Mouse (Mus musculus): ENCODE data around the gene Rundc3a.
"Not testable (repeated sequence)": the region's sequence is repeated elsewhere in the genome, so short reads cannot be mapped to it uniquely, and the experiment has no call there.

Rundc3a gene

DNA sequence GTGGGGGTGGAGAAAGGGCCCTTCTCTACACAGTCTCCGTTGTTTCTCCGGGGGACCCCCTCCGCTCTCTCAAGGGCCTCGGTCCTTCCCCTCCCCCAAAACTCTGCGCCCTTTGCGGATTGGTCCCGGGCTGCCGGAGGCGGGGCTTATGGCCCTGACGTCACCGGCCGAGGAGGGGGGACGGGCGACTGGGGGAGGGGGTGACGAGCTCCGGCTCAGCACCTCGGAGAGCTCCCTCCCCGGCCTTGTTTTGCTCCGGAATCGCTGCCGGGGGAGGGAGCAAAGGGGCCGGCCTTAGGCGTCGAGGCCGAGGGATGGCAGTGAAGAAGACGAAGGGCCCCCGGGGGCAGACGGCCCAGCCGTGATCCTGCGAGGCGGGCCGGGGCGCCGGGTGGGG, at the start of gene Rundc3a:
Rundc3a (plus strand) TSS at position 166 of the 397 bp plus-strand sequence.
- peak; percentile 94 for DNase-seq (ENCODE audit: extremely low spot score, low spot score)

DNA sequence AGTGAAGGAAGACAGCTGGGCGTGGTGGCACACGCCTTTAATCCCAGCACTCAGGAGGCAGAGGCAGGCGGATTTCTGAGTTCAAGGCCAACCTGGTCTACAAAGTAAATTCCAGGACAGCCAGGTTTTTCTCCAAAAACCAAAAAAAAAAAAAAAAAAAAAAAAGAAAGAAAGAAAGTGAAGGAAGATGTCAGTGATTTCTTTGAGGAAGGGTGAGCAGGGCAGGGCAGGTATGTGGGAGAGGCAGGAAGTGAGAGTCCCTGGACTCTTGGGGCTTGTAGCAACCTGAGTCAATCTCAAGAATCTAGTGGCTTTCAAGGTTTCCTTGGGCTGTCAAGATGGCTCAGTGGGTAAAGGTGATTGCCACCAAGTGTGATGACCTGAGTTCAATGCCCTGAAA, 48.7 kb upstream of the Rundc3a start:
- DNase-seq (ENCODE audit: extremely low spot score, low spot score) = no peak

DNA sequence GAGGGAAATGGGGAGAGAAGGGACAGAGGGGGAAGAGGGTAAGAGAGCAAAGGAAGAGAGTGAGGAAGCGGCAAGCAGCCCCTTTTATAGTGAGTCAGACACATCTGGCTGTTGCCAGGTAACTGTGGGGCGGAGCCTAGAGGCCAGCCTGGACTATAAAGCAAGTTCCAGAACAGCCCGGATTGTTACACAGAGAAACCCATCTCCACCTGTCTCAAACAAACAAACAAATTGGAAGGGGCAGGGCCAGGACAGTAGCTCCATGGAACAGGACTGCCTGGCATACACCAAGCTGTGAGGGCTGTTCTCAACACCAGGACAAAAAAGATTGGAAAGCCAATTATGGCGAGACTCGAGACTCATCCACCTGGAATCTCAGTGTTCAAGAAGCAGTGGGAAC, 46.3 kb upstream of the Rundc3a start:
- DNase-seq (ENCODE audit: extremely low spot score, low spot score) = no peak

DNA sequence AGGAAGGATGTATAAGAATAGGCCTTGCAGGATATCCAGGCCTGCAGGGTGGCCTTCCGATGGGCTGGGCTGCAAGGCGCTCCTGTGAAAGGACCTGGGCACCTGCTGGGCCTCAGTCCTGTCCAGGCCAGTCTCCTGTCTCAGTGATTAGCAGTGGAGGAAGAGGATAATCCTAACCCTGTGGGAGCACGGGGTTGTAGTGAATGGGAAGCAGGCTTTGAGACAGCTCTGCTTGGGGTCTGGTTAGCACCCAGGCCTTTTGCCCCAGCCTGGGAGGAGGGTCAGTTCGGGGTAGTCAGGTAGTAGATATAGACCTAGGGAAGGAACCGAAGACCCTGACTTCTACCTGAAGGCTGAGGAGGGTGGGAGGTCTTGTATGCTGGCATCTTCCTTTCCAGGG, 45.5 kb upstream of the Rundc3a start:
- no peak for DNase-seq (ENCODE audit: extremely low spot score, low spot score)

DNA sequence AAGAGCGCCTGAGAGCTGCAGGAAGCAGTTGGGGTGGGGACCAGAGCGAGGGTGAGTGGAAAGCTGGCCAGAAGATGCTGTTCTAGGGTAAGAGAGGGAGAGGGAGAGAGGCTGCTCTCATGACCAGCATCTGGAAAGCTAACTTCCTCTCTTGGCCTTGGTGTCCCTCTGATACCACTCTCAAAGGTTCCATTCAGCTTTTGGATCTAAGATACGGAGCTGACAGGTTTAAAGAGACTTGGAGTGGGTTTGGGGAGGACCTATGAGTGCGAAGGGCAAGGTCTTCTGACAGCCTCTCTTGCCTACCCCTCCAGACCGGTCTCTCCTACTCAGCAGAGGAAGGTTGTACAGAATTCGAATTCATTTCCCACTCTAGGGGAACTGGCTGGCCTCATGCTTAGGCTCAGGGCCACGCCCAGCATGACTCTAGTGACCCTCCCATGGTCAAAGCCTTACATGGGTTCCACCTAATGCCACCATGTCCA, 45.1 kb upstream of the Rundc3a start:
- no peak for DNase-seq (ENCODE audit: extremely low spot score, low spot score)

DNA sequence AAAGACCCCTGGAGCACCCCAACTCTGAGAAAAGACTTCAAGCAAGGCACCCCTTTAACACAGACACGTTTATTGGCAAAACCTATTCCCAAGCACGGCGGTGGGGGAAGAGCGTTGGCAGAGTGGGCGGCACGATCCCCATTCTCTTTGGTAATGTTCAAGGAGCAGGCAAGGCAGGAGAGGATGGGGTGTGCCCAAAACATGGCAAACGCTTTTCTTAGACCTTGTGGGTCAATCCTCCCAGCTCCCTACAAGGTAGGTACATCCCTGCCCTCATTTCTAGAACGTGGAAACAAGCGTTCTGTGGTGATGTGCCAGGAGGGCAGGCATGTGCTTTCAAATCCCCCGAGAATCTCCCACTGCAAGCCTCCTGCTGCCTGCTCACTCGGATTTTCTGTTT, 44.4 kb upstream of the Rundc3a start:
- no peak for DNase-seq (ENCODE audit: extremely low spot score, low spot score)

DNA sequence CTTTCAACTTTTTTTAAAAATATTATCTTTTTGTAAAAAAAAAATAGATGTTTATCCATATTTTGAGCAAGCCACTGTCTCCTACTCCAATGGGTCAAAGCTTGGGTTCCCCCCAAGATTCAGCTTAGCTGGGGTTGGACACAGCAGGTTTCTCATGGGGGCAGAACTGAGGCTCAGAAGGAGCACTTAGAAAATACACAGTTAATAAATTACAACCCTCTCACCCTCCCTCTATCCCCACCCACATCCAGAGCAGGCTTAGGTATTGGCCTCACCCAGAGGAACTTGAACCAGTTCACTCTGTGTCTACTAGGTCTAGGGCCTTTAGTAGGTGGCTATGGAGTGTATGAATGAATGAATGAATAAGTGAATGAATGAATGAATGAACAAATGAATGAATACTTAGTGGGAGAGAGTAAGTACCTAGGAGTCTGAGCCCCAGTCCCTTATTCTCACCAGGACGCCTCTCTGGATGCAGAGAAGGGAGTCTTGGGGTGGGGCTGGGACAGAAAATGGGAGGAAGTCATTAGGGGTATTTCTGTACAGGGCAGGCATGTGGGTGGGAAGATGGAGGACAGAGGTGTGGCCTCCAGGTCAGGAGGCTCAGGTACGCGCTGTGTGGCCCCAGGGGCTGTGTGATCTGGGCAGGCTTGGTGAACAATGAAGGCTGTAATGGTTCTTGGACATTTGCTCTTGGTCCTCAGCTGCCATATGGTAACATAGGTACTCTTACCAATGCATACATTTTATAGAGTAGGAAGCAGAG, 43.8 kb upstream of the Rundc3a start:
- DNase-seq (ENCODE audit: extremely low spot score, low spot score) = no peak

DNA sequence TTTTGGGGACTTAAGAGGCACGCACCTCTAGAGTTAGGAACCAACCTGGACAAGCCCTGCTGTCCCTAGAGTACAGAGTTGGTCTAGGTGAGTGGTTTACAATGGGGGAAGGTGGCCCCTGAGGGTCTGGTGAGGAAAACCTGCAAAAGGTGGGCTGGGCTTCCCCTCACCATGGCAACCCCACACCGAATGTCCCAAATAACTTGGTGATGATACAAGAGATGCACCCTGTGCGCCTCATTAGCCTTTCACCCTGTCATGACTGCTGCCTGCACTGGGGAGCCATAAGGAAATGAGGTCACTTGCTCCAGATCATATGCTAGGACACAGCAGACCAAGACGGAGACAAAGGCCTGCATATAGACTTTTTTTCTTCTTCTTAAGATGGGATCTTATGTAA, 42.8 kb upstream of the Rundc3a start:
- DNase-seq (ENCODE audit: extremely low spot score, low spot score) = no peak

DNA sequence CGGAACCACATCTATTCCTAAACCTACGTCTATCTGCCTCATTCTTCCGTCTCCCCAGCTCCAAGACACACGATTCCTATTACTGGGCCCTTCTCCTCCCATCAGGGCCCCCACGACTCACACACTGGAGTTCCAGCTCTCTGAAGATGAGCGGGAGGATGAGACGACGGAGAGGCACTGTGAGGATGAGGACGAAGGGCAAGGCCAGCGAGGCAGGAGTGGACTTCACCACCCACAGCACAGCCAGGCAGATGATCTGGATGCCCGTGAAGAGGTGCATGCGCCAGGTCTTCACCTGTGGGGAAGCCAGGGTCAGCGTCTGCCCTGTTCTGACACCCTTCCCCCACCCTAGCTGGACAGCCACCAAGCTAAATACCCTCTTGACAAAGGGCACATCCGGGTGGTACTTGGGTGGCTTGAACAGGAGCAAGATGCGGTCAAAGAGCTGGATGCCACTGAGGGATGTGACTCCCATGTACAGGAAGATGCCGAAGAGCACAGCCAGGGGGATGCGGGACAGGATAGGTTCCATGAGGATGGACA, 42.2 kb upstream of the Rundc3a start:
- DNase-seq (ENCODE audit: extremely low spot score, low spot score) = no peak

DNA sequence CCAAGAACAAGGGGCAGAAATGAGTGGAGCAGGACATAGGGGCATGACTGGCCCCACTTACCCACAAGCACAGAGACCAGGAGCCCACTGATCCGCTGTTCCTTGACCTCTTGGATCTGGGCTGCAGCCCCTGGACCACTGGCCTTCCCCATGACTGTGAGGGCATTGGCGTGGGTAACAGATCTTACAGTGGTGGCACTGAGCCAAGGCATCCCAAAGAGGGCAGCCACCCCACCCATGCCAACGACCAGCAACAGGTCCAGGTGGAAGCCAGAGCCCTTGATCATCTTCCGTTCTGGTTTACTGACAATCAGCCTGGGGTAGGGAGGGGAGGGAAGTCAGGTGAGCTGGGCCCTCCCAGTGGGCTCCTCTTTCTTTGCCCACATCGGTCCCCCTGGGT, 40.8 kb upstream of the Rundc3a start:
- no peak for DNase-seq (ENCODE audit: extremely low spot score, low spot score)

DNA sequence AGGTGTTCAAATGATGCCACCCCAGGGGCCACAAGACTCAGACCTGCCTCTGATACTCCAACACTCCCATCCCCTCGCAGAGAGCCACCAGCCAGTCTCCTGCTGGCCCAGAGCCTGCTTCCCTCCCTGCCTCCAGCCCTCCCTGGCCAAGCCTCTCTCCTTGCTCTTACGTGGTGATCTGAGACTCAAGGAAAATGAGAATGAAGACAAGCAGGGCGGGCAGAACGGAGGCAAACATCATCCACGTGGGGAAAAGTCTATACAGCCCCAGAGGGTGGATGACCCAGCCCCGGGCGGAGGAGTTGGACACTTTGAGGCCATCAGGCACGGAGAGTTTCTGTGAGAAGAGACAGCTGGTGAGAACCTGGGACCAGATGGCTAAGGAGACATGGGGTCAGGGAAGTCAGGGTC, 40.2 kb upstream of the Rundc3a start:
- DNase-seq (ENCODE audit: extremely low spot score, low spot score) = no peak

DNA sequence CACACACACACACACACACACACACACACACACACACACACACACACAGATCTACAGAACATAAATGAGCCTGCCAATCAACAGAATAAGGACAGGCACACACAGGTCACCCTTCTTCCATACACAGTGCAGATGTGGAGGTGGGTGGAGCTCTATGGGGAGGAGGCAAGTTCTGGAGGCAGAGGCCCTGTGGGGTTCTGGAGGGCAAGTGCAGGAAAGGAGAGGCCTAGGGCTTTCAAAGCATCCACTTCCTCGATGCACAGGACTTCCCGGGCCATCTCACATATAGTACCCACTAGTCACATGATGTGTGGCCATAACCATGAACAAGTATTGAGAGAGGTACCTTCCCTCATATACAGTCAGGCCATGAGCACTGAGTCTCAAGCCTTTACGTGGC, 37.7 kb upstream of the Rundc3a start:
- no peak for DNase-seq (ENCODE audit: extremely low spot score, low spot score)

DNA sequence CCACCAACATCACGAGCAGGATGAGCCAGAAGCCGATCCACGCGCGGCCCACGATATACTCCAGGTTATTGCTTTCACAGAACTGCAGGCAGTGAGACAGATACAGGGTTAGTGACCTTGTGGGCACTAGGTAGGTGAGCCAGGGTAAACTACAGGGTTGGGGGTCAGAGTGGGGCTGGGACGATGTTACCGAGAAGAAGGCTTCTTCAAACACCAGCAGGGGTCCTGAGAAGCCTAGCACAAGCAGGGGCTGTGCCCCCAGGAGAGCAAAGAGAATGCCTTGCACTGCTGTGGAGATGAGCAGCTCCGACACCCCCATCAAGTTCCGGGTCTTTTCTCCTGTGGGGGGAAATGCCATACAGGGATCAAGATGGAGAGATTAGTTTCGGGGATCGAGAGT, 37.0 kb upstream of the Rundc3a start:
- no peak for DNase-seq (ENCODE audit: extremely low spot score, low spot score)

DNA sequence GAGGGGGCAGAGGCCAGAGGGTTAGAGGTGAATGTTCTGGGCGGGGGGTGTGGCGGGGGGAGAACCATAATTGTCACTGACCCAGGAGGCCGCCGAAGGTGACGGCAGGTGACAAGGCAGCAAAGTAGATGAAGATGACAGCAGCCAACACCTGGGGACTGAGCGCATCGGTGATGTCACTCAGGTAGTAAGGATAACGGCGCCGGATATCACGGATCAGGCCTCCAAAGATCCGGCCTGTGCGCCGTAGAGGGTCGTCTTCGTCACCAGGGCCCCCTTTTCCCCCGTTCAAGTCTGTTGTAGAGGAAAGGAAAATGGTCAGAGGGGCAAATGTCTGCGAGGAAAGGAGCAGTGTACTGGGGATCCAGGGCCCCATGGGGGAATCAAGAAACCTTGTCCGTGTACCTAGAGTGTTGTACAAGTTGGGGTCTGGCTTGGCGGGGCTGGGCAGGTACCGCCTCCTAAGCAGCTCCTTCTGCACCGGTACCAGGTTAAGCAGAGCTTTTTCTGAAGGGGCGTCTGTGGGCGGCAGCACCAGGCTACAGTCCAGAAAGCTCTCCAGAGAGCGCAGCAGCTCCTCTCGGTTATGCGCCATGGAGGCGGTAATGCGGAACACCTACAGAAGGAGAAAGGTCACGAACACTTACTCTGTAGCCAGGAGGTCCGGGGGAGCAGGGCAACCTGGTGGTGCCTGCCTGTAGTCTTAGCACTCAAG, 36.4 kb upstream of the Rundc3a start:
- DNase-seq (ENCODE audit: extremely low spot score, low spot score) = no peak

DNA sequence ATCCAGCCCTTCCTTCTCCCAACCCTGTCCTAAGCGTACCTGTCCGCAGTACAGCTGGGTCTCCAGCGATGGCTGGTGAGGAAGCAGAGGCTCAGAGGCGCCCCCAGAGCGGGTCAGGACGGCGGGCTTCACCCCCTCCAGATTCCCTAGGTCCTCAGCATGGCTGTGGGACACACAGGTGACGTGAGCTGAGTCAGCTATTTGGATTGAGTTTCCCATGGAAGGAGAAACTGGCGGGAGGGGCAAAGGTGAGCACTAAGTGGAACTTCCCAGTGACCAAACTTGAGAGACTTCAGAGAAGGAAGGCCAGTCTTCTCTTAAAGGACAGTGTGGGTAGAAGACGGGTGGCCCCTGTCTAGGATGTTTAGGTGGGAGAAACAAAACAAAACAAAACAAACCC, 34.8 kb upstream of the Rundc3a start:
- DNase-seq (ENCODE audit: extremely low spot score, low spot score) = no peak

DNA sequence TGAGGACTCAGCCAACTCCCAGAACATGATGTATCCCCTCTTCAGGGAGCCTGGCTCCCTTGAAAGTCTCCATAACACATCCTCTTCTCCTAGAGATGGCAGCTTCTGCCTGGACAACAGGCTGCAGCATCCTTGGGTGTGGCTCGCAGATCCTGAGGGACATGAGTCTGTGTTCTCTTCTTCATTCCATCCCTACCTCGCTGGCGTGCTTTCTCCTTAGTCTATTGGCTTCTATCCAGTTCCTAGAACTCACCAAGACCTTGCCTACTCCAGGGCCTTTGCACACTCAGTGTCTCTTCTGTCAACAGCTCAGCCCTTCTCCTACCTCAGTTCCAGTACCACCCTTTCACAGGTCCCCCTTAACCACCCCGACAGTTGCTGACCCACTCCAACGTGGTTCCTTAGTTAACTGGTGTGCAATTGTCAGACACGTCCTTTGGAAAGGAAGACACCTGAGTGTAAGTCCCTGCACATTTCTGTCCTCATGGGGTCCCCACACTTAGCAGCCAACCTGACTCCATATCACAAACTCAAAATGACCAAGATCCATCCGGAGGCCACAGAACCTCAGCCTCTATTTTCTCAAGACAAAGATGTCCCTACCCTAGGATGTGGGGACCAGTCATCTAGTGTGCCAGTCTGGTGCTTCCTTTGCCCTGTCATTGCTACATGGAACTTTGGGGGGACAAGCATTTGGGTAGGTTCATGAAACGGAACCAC, 31.3 kb upstream of the Rundc3a start:
- DNase-seq (ENCODE audit: extremely low spot score, low spot score) = no peak

DNA sequence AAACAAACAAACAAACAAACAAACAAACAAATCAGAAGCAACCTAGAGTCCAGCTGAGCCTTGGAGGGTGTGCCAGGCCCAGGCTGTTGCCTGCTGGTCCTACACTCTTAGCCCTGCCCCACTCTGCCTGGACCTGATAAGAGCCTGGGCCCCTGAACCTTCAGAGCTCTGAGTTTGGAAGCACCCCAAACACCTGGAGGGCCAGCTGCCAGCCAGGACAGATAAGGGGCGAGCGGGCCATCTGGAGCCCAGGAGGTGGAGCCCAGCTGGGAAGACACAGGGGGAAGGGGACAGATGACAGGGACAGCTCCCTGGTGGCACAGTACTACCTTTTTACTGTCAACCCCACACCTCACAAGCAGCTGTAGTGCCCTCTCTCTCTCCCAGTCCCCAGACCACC, 29.6 kb upstream of the Rundc3a start:
- no peak for DNase-seq (ENCODE audit: extremely low spot score, low spot score)

DNA sequence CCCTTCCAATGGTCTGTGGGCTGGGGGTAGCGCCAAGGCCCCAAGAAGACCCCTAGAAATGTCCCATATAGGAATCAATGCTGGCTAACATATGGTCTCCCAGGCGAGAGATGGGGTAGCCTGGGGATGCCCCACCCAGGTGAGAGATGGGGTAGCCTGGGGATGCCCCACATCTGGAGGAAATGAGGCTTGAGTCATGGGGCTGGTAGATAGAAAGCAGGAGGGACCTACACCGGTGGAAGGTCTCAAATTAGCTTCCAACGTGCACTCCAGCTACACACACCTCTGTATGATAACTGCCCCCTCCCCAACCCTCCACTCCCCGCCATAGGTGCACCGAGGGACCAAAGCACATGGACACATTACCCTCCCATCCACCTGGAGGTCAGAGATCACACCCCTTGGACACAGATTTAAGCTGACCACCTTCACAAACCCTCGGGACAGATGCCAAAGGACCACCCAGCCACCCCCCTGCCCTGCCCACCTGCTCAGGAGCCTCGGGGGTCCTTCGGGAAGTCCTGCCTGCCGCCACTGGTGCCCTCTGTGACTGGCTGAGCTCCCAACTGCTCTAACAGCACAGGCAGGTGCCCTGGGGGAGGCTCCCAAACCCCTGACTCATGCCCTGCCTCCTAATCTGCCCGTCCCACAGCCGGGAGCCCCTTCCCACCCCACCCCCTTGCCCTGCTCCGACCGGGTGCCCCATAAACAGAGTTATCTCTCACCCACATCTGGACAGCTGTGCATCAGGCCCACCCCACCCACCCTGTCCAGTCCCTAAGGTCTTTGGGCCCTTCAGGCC, 28.4 kb upstream of the Rundc3a start:
- no peak for DNase-seq (ENCODE audit: extremely low spot score, low spot score)

DNA sequence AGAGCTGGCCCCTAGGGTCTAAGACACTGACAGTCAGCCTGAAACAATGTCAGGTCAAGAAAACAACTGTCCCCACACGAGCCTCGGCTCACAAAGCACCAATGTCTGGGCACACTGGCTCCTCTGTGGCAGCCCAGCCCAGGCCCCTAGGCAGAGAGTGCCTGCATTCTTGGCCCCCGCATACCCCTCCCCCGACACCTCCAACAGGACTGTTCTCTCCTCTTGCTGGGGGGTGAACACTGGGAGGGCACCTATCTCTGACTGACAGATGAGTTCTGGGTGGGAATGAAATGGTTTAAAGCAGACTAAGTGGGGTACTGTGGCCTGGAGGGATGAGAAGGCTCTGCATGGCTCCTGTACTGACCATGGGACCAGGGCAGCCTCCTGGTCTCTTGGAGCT, 27.5 kb upstream of the Rundc3a start:
- no peak for DNase-seq (ENCODE audit: extremely low spot score, low spot score)

DNA sequence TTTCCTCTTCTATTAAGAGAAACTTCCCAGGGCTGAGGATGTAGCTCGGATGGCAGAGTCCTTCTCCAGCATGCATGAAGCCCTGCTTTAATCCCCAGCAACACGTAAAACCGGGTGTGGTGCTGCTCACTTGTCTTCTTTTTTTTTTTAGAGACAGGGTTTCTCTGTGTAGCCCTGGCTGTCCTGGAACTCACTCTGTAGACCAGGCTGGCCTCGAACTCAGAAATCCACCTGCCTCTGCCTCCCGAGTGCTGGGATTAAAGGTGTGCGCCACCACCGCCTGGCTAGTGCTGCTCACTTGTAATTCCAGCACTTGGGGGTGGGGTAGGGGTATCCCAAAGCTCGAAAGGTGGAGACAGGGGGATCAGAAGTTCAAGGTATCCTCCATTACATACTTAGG, 27.1 kb upstream of the Rundc3a start, which contains the start of gene Slc4a1:
Slc4a1 (minus strand) TSS at position 101 of the 400 bp plus-strand sequence.
- DNase-seq (ENCODE audit: extremely low spot score, low spot score) = not testable (repeated sequence)
